In genomic region chr12:67290054-67290453, GRCm38 (mm10) we compare ENCODE assay signal across 24 mouse cellular contexts.
DNase-seq lines count a peak whose midpoint lies in the region; ATAC-seq and TF ChIP-seq lines count a peak whose summit lies in the region.
"Had no signal": no experiment of that assay in that cellular context is flagged by ENCODE, and none has a peak within 500 bp of the region (broad histone marks: within the 10 kb centered on the region; RNA-seq: fewer than 3 reads in every experiment).

No protein-coding gene starts in this region.

- H3K9ac ChIP-seq in lung, embryonic 14.5 days, result no peak overlapping the region
- no peak overlapping the region for H3K9ac ChIP-seq in lung, embryonic 16.5 days (ENCODE audit: low read length)
- H3K9ac ChIP-seq: embryonic facial prominence, embryonic 12.5 days; forebrain, embryonic 13.5 days; forebrain, embryonic 15.5 days; forebrain, postnatal 0 days had no signal

- no peaks in the 10 kb centered on the region for H3K36me3 ChIP-seq in lung, embryonic 14.5 days (ENCODE audit: insufficient read depth)
- H3K36me3 ChIP-seq in lung, embryonic 16.5 days (ENCODE audit: control insufficient read depth, insufficient read depth, low read length), result no peaks in the 10 kb centered on the region
- H3K36me3 ChIP-seq: embryonic facial prominence, embryonic 10.5 days; embryonic facial prominence, embryonic 12.5 days; forebrain, embryonic 15.5 days; G1E had no signal

- H3K27me3 ChIP-seq in lung, embryonic 14.5 days (ENCODE audit: insufficient read depth, low read length), result no peaks in the 10 kb centered on the region
- H3K27me3 ChIP-seq in lung, embryonic 16.5 days (ENCODE audit: control insufficient read depth, insufficient read depth, low read depth, low read length), result no peaks in the 10 kb centered on the region
- H3K27me3 ChIP-seq: CH12.LX; embryonic facial prominence, embryonic 12.5 days; forebrain, embryonic 13.5 days; forebrain, embryonic 15.5 days; Patski had no signal

- no peak overlapping the region for H3K4me2 ChIP-seq in lung, embryonic 14.5 days
- H3K4me2 ChIP-seq in lung, embryonic 16.5 days (ENCODE audit: low read depth, low read length), result no peak overlapping the region
- H3K4me2 ChIP-seq: embryonic facial prominence, embryonic 12.5 days; forebrain, embryonic 13.5 days; forebrain, embryonic 15.5 days had no signal

- no peak overlapping the region for H3K27ac ChIP-seq in lung, embryonic 14.5 days (ENCODE audit: low read depth)
- no peak overlapping the region for H3K27ac ChIP-seq in lung, embryonic 16.5 days (ENCODE audit: low read length)
- H3K27ac ChIP-seq: embryonic facial prominence, embryonic 10.5 days; embryonic facial prominence, embryonic 12.5 days; forebrain, embryonic 13.5 days; forebrain, embryonic 15.5 days had no signal

- no peak for TF ChIP-seq CTCF in lung, embryonic 14.5 days (IDR thresholded peaks at IDR 0.05; ENCODE audit: low read depth)

- H3K4me3 ChIP-seq in lung, embryonic 14.5 days (ENCODE audit: low read depth, low read length), result no peak overlapping the region
- H3K4me3 ChIP-seq in lung, embryonic 16.5 days (ENCODE audit: low read length), result no peak overlapping the region
- H3K4me3 ChIP-seq: embryonic facial prominence, embryonic 10.5 days; embryonic facial prominence, embryonic 12.5 days; forebrain, embryonic 13.5 days; forebrain, embryonic 15.5 days had no signal

- H3K9me3 ChIP-seq in lung, embryonic 14.5 days (ENCODE audit: low read depth, low read length), result no peaks in the 10 kb centered on the region
- no peaks in the 10 kb centered on the region for H3K9me3 ChIP-seq in lung, embryonic 16.5 days (ENCODE audit: control insufficient read depth, low read length)
- H3K9me3 ChIP-seq: embryonic facial prominence, embryonic 10.5 days; embryonic facial prominence, embryonic 12.5 days; forebrain, embryonic 13.5 days; forebrain, embryonic 15.5 days had no signal

- WGBS in lung, embryonic 14.5 days, result 47% methylated on average over 2 of the region's 2 CpGs
- WGBS in lung, embryonic 16.5 days, result 43% methylated on average over 2 of the region's 2 CpGs

- peak; percentile 66; the same call in 1 of the 2 replicates for ATAC-seq in lung, embryonic 14.5 days (ENCODE audit: insufficient read depth)
- peak; percentile 60; the same call in 1 of the 2 replicates for ATAC-seq in lung, embryonic 16.5 days (ENCODE audit: low read depth)
- ATAC-seq: activated CD4-positive, CD25-positive, alpha-beta regulatory T cell, adult 4 months; CD4-positive, CD25-positive, alpha-beta regulatory T cell, adult 4 months; forebrain, embryonic 13.5 days; forebrain, embryonic 15.5 days; forebrain, postnatal 0 days; Patski had no signal

- peak; percentile 75 for DNase-seq in lung, embryonic 14.5 days
- DNase-seq in lung, adult 18-20 months, result no peak
- DNase-seq in lung, postnatal 36 days, result no peak
- DNase-seq in adipocyte (ENCODE audit: low spot score), result peak; percentile 4
- DNase-seq: adrenal gland, adult 2 months; adrenal gland, postnatal 10 days; adrenal gland, postnatal 25 days; B cell, adult 2 months; cerebellum, adult 11-12 months; cerebellum, adult 2 months; cerebellum, adult 9-10 months; cerebellum, postnatal 10 days; cerebellum, postnatal 25 days; forebrain, postnatal 0 days had no signal

- no peaks in the 10 kb centered on the region for H3K4me1 ChIP-seq in lung, embryonic 14.5 days (ENCODE audit: insufficient read depth)
- H3K4me1 ChIP-seq in lung, embryonic 16.5 days (replicated peaks; ENCODE audit: control insufficient read depth, insufficient read depth, low read length), result no peaks in the 10 kb centered on the region
- H3K4me1 ChIP-seq: embryonic facial prominence, embryonic 10.5 days; embryonic facial prominence, embryonic 12.5 days; forebrain, embryonic 13.5 days; forebrain, embryonic 15.5 days had no signal

Comparison
In these comparisons a context has a peak if more than half of its experiments do, and no peak if none do; other contexts are left out.
1. DNase-seq: peak in lung, embryonic 14.5 days (single experiment) and adipocyte (single experiment); none in lung, adult 18-20 months (0 of 2) and lung, postnatal 36 days (single experiment).